Mouse (Mus musculus) heart, embryonic 14.5 days (tissue): Measurements from ENCODE around the gene Bag1. TPM values are rescaled to one million over a fixed set of nuclear protein-coding genes. Genes with fewer than 3 reads are reported as not detected.

Source experiments
- ATAC-seq: fragments of 200-750 bp; cut with Nextera tagmentation; 2 replicates; pipeline ENCODE4 v1.8.0; 2017; ENCODE audit warnings: low read depth, moderate TSS enrichment; ENCODE audit not compliant: insufficient number of reproducible peaks, insufficient read depth, low FRiP score
- H3K27ac ChIP-seq, 2 experiments: fragments of 200-500 bp in 1 of 2; fragments of 300-500 bp in 1 of 2; sonication (generic) in 1 of 2; replicated peaks in 1 of 2; 2 replicates each; pipeline ENCODE4 v1.5.1; 2012 to 2014; ENCODE audit warnings: low read depth in 2 of 2, low read length in 2 of 2, control low read depth in 1 of 2, mild to moderate bottlenecking in 1 of 2, mixed read lengths in 1 of 2; ENCODE audit not compliant: control insufficient read depth in 1 of 2, insufficient read depth in 1 of 2
- H3K27me3 ChIP-seq: fragments of 300-500 bp; sonication (generic); 2 replicates; pipeline ENCODE4 v1.6.1; 2014; ENCODE audit warnings: mild to moderate bottlenecking, low read length, control low read depth; ENCODE audit not compliant: control insufficient read depth, insufficient read depth
- H3K36me3 ChIP-seq: fragments of 300-500 bp; sonication (generic); 2 replicates; pipeline ENCODE4 v1.6.1; 2014; ENCODE audit warnings: mild to moderate bottlenecking, control low read depth, low read length, mixed read lengths; ENCODE audit not compliant: control insufficient read depth, insufficient read depth
- H3K4me1 ChIP-seq, 2 experiments: fragments of 200-500 bp in 1 of 2; fragments of 300-500 bp in 1 of 2; sonication (generic) in 1 of 2; 2 replicates each; pipeline ENCODE4 v1.6.1; 2012 to 2014; ENCODE audit warnings: low read length in 2 of 2, control low read depth in 1 of 2, mixed read lengths in 1 of 2; ENCODE audit not compliant: control insufficient read depth in 2 of 2, insufficient read depth in 2 of 2
- H3K4me2 ChIP-seq: fragments of 300-500 bp; sonication (generic); 2 replicates; pipeline ENCODE4 v1.6.1; 2014; ENCODE audit warnings: mild to moderate bottlenecking, low read length
- H3K4me3 ChIP-seq, 2 experiments: fragments of 200-500 bp in 1 of 2; fragments of 300-500 bp in 1 of 2; sonication (generic) in 1 of 2; 2 replicates each; pipeline ENCODE4 v1.5.1; 2012 to 2014; ENCODE audit warnings: low read length in 2 of 2, mild to moderate bottlenecking in 2 of 2, control low read depth in 1 of 2, low read depth in 1 of 2, moderate library complexity in 1 of 2; ENCODE audit not compliant: control insufficient read depth in 1 of 2, insufficient read depth in 1 of 2
- H3K9ac ChIP-seq: fragments of 300-500 bp; sonication (generic); 2 replicates; pipeline ENCODE4 v1.6.1; 2014; ENCODE audit warnings: mild to moderate bottlenecking, low read length
- H3K9me3 ChIP-seq: fragments of 300-500 bp; sonication (generic); 2 replicates; pipeline ENCODE4 v1.6.1; 2016; ENCODE audit warnings: low read length, control low read depth; ENCODE audit not compliant: control insufficient read depth
- WGBS: fragments of 180-500 bp; shearing (Covaris S2); extraction: QIAGEN DNeasy Blood & Tissue Kit; methylation state at CpG from one replicate; pipeline ENCODE4 v1.1.7; 2014; 5-methylcytosine and 5-hydroxymethylcytosine counted together
- polyA plus RNA-seq: library from polyadenylated mRNA; unstranded; fragments of >200 nt; fragmentation: Nextera tagmentation; extraction: Ambion mirVana; gene quantifications from 2 replicates; pipeline ENCODE4 v1.2.1, GENCODE M21; 2014

Bag1 gene
- polyA plus RNA-seq, 1 experiment from 2014 or later, result 211 TPM

DNA sequence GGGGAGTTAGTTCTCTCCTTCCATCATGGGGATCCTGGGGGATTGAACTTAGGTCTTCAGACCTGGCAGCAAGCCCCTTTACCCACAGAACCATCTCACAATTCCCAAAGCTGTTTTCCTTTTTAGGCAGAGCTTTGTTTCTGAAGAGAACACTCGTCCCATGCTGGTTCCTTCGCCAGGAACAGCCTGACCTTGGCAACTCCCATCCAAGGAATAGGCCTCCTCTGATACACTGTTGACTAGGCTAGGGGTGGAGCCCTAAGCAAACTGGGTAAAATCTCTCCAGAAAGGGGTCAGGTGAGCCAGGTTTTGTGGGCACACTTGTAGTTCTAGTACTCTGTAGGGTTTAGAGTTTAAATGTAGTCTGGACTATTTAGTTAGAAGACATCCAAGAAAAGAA is 48.8 kb downstream of the Bag1 start:
- Histone ChIP-seq H3K4me1 (no peaks in the 10 kb centered on the region), H3K36me3 (no peaks in the 10 kb centered on the region), H3K9ac (no peak overlapping the region), H3K9me3 (no peaks in the 10 kb centered on the region), H3K27ac (no peak overlapping the region), H3K4me3 (no peak overlapping the region), H3K27me3 (no peaks in the 10 kb centered on the region), H3K4me2 (no peak overlapping the region)
- no peak for ATAC-seq
- WGBS, result 58% methylated on average over 2 of the region's 2 CpGs

DNA sequence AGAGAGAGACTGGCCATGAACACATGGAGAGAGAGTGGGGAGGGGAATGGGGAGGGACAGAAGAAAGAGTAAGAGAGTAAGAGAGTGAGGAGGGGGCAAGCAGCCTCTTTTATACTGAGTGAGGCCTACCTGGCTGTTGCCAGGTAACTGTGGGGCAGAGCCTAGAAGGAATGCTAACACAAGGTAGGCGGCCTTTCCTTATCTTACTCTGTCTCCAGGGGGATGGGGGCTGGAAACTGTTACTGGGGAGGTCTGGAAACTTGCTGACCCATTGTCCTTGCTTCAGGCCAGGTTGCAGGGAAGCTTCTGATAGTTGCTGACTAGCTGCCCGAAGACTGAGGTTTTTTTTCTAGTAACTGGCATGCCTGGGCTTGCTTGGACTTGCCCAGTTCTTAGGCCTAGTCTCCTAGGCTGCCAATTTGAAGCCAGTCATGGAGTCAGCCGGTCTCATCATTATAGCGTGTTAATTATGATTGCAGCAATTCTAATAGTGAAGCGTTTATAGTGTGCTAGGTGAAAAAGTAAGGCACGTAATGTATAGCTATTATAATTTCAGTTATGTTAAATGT is 49.5 kb downstream of the Bag1 start:
- no peak overlapping the region for H3K4me2 ChIP-seq
- H3K27me3 ChIP-seq, result no peaks in the 10 kb centered on the region
- no peak overlapping the region for H3K27ac ChIP-seq
- H3K4me3 ChIP-seq, result no peak overlapping the region
- 73% methylated on average over 6 of the region's 6 CpGs for WGBS
- no peaks in the 10 kb centered on the region for H3K4me1 ChIP-seq
- H3K9ac ChIP-seq, result no peak overlapping the region
- no peaks in the 10 kb centered on the region for H3K9me3 ChIP-seq
- no peak for ATAC-seq
- H3K36me3 ChIP-seq, result no peaks in the 10 kb centered on the region

DNA sequence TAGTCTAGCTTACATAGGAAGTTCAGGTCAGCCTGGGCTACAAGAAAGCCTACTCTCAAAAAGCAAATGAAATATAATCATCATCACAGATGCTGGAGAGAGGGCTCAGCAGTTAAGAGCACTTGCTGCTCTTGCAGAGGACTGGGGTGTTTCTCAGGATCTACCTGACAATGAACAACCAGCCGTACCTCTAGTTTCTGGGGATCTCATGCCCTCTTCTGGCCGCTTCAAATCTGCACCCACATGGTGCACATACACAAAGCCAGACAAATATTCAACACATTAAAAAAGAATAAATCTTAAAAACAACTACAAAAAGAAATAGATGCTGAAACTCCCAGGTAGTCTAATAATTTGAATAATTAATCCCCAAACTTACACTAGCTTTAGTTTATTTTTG is 52.4 kb downstream of the Bag1 start:
- ATAC-seq, result no peak
- Histone ChIP-seq H3K4me1 (no peaks in the 10 kb centered on the region), H3K9me3 (no peaks in the 10 kb centered on the region), H3K36me3 (no peaks in the 10 kb centered on the region), H3K27me3 (no peaks in the 10 kb centered on the region), H3K4me3 (no peak overlapping the region), H3K4me2 (no peak overlapping the region), H3K27ac (no peak overlapping the region), H3K9ac (no peak overlapping the region)
- 92% methylated on average over 2 of the region's 2 CpGs for WGBS

DNA sequence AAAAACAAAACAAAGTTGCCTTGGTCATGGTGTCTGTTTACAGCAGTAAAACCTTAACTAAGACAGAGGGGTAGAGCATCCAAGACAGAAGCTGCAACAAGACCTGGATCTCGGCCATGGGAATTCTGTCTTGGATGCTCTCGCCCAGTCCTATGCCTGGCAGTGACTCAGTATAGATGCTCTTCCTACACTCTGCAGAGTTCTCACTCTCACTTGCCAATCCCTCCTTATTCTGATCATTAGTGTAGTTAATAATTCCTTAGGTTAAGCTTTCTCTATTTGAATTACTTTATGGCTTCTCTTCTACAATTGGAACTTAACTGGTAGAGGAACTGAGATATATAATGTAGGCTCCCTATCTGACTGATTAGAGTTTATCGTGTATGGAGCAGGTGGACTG is 53.0 kb downstream of the Bag1 start:
- no peak overlapping the region for H3K27ac ChIP-seq
- no peaks in the 10 kb centered on the region for H3K36me3 ChIP-seq
- no peaks in the 10 kb centered on the region for H3K9me3 ChIP-seq

DNA sequence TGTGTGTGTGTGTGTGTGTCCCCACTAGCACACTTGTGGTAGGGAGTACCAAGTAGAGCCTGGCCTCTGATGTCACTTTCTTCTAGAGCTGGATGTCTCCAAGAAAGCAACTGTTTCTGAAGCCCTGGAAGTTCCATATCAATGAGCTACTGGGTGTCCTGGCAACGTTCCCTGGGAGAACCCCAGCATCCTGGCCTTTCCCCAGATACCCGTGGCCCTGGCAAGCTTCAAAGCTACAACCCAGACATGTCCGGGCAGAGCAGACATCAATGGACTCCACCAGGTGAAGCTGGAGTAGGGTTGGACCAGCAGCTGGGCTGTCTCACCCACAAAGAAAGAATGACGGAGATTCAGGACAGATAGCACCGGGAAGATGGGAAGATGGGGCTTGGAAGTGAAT is 56.9 kb downstream of the Bag1 start:
- no peaks in the 10 kb centered on the region for H3K9me3 ChIP-seq
- ATAC-seq, result no peak
- no peak overlapping the region for H3K4me3 ChIP-seq
- H3K4me1 ChIP-seq, result no peaks in the 10 kb centered on the region
- no peak overlapping the region for H3K4me2 ChIP-seq
- 66% methylated on average over 5 of the region's 5 CpGs for whole genome bisulfite sequencing
- no peaks in the 10 kb centered on the region for H3K27me3 ChIP-seq
- no peak overlapping the region for H3K9ac ChIP-seq
- no peaks in the 10 kb centered on the region for H3K36me3 ChIP-seq
- H3K27ac ChIP-seq, result no peak overlapping the region

More for the DNA sequence above, 53.0 kb downstream of the Bag1 start:
- H3K4me1 ChIP-seq, result no peaks in the 10 kb centered on the region
- no peaks in the 10 kb centered on the region for H3K27me3 ChIP-seq
- no peak; the same call in 1 of the 2 replicates for ATAC-seq
- no peak overlapping the region for H3K4me3 ChIP-seq
- H3K4me2 ChIP-seq, result no peak overlapping the region
- WGBS, result 89% methylated on average over 3 of the region's 3 CpGs
- no peak overlapping the region for H3K9ac ChIP-seq

DNA sequence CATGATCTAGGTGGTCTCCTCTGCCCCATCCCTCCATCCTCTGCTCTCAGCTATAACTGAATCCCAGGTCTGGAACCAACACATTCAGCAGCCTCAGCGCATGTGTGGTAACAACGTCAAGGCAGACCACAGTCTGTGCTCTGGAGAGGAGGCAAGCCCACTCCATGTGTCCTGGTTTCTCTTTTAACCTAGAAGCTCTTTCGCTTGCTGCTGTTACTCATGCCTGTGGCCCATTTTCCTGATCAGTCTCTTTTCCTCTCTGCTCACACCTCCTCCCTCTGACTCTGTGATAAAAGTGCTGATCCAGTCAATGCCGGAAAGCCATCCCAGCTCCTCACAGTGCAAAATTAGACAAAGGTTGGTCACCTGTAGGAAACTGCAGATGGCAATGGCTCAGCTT is 58.1 kb downstream of the Bag1 start:
- WGBS, result 75% methylated on average over 4 of the region's 4 CpGs
- H3K4me1 ChIP-seq, result 0 out of 4 replicates have a peak, but pooled peaks cover 0 to 2% of the 10 kb centered on the region in 2 experiments
- no peak overlapping the region for H3K4me3 ChIP-seq
- H3K36me3 ChIP-seq, result no peaks in the 10 kb centered on the region
- no peaks in the 10 kb centered on the region for H3K27me3 ChIP-seq
- H3K27ac ChIP-seq, result no peak overlapping the region
- ATAC-seq, result no peak
- H3K4me2 ChIP-seq, result no peak overlapping the region
- no peaks in the 10 kb centered on the region for H3K9me3 ChIP-seq
- no peak overlapping the region for H3K9ac ChIP-seq

DNA sequence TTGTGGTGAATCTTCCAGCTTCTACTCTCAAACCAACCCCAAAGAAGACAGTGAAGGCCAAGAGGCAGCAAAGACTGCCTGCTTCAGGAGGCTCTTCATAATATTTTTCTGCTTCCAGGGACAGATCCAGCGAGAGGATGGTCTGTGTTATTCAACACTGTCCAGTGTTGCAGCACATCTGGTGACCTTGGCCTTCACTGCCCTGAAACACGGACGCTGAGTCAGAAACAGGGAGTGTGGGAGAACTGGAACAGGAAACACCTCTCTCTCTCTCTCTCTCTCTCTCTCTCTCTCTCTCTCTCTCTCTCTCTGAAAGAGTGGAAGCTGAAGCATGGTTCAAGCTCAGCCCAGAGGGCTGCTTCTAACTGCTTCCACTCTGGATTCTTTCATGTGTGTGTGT is 58.8 kb downstream of the Bag1 start:
- Histone ChIP-seq H3K9ac (no peak overlapping the region), H3K27ac (no peak overlapping the region), H3K27me3 (no peaks in the 10 kb centered on the region), H3K4me1 (0 out of 4 replicates have a peak, but pooled peaks cover 0 to 2% of the 10 kb centered on the region in 2 experiments), H3K9me3 (no peaks in the 10 kb centered on the region), H3K36me3 (no peaks in the 10 kb centered on the region), H3K4me3 (no peak overlapping the region), H3K4me2 (no peak overlapping the region)
- no peak for ATAC-seq
- WGBS, result 30% methylated on average over 3 of the region's 3 CpGs

DNA sequence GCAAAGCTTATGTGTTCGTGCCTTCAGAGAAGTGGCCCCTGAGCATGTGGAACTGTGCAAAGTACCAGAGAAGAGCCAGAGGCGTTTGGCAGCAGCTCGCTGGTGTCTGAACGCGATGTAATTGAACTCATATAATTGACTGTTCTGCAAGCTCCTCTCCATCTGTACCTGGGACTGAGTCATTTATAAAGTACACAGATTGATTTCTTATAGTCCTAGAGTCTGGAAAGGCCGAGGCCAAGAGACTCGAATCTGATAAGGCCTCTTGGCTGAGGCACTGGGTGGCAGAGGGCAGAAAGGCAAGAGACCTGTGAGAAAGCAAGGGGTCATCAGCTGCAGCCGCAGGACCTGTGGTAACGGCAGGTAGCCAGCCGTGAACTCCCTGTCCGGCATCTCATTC is 59.3 kb downstream of the Bag1 start:
- Histone ChIP-seq H3K9ac (no peak overlapping the region), H3K36me3 (no peaks in the 10 kb centered on the region), H3K27ac (no peak overlapping the region), H3K9me3 (no peaks in the 10 kb centered on the region), H3K4me1 (0 out of 4 replicates have a peak, but pooled peaks cover 0 to 2% of the 10 kb centered on the region in 2 experiments), H3K27me3 (no peaks in the 10 kb centered on the region), H3K4me2 (no peak overlapping the region), H3K4me3 (no peak overlapping the region)
- 62% methylated on average over 11 of the region's 11 CpGs for WGBS
- ATAC-seq, result no peak
